Mouse (Mus musculus): Measurements from ENCODE around the gene Vps9d1. TPM values are rescaled to one million over a fixed set of nuclear protein-coding genes. Genes with fewer than 3 reads are reported as not detected.
A peak's percentile ranks its signal among the peaks of the same experiment; 100 is the strongest.
"Not testable (repeated sequence)": the region's sequence is repeated elsewhere in the genome, so short reads cannot be mapped to it uniquely, and the experiment has no call there.

Gene Vps9d1
- total and polyA plus RNA-seq, 2 experiments from 2014 or later, result 57.5 to 92.3 TPM

DNA sequence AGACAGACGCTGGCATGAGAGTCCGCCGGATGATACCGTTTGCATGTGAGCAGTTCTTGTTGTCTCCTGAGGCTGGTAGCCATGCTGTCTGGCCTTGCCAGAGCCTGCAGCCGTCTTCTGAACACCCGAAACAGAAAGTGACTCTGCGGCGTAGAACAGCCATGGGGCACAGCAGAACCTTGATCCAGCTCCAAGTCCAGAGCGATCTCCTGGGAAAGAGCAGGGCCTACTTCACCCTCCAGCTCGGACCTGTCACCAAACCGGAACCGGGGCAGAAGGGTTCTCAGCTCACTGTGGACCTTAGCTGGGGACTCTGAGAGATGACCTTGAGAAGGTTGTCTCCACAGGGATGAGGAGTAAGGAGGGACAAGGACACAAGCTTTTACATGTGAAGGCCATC lies 20.9 kb upstream of the Vps9d1 start:
- H3K4me2 ChIP-seq (ENCODE audit: low read depth, low read length), result no peak overlapping the region
- H3K27me3 ChIP-seq (ENCODE audit: insufficient read depth, low read length), result no peaks in the 10 kb centered on the region
- no peak for DNase-seq (ENCODE audit: low spot score)
- ATAC-seq, result no peak
- no peaks in the 10 kb centered on the region for H3K36me3 ChIP-seq (ENCODE audit: insufficient read depth, low read length)
- no peak overlapping the region for H3K27ac ChIP-seq
- H3K4me3 ChIP-seq (ENCODE audit: low read length), result no peak overlapping the region
- H3K9me3 ChIP-seq (ENCODE audit: low read length), result no peaks in the 10 kb centered on the region
- H3K9ac ChIP-seq (replicated peaks; ENCODE audit: low read length), result no peak overlapping the region
- H3K4me1 ChIP-seq (ENCODE audit: insufficient read depth, low read length), result no peaks in the 10 kb centered on the region
- TF ChIP-seq CTCF (IDR thresholded peaks at IDR 0.05; ENCODE audit: low read depth), result no peak
- WGBS, result 91% methylated on average over 12 of the region's 12 CpGs

DNA sequence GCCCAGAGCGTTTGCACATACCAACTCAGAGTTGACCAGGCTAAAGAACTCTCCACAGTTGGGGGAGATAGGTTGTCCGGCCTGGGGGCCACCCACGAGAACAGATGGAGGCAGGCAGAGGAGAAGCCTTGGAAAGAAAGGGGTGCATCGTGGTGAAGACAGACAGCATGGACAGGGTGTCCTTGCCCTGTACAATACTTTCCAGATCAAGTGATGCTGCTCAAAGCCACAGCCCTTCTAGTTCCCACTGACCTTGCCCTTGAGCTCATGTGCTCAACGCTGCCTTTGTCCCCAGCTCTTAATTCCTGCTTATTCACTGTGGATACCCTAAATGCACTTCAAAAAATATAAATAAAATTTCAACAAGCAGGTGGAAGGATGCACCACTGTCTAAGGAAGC lies 20.3 kb upstream of the Vps9d1 start:
- DNase-seq (ENCODE audit: low spot score) (no peak), ATAC-seq (no peak)
- Histone ChIP-seq H3K27me3 (ENCODE audit: insufficient read depth, low read length) (no peaks in the 10 kb centered on the region), H3K4me2 (ENCODE audit: low read depth, low read length) (no peak overlapping the region), H3K9ac (replicated peaks; ENCODE audit: low read length) (no peak overlapping the region), H3K4me1 (ENCODE audit: insufficient read depth, low read length) (no peaks in the 10 kb centered on the region), H3K4me3 (ENCODE audit: low read length) (no peak overlapping the region), H3K9me3 (ENCODE audit: low read length) (no peaks in the 10 kb centered on the region), H3K36me3 (ENCODE audit: insufficient read depth, low read length) (no peaks in the 10 kb centered on the region; the same call in 1 of the 2 replicates), H3K27ac (no peak overlapping the region)
- WGBS, result 80% methylated on average over 5 of the region's 5 CpGs
- no peak for TF ChIP-seq CTCF (IDR thresholded peaks at IDR 0.05; ENCODE audit: low read depth)

DNA sequence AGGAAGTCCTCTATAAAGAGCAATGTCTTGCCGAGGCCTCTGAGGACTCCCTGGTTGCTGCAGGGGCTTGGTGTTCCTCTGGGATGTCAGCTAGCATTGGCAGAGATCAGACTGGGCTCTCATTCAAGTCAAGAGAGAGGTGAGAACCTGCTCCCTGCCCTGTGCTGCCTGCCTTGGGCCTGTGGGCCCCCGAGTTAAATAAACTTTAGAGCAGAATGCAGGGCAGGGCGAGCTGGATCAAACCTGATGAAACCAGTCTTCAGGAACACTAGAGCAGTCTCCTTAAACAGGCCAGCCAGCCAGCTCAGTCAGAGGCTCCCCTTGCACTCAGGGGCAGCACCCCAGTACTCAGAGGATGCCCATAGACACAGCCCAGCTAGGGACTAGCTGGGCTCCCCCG lies 17.8 kb upstream of the Vps9d1 start:
- WGBS, result 62% methylated on average over 4 of the region's 4 CpGs
- H3K4me2 ChIP-seq (ENCODE audit: low read depth, low read length), result no peak overlapping the region
- ATAC-seq, result peak; percentile 28

DNA sequence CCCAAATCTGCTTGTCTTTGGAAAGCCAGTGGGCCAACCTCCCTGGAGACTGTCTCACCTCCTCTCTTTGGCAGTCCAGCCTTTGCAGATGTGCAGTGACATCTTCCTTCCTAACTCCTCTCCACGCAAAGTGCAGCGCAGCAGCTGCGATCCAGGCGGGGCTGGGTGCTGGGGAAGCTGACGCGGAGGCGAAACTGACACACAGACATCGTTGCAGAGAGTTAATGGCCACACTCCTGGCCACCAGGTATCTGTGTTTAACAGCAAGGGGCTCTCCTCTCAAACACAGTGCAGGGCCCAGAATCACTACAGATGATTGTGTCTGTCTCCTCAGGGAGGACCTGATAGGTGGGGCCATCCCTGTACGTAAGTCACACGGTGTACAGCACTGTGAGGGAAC lies 17.0 kb upstream of the Vps9d1 start:
- no peak overlapping the region for H3K4me2 ChIP-seq (ENCODE audit: low read depth, low read length)
- no peaks in the 10 kb centered on the region for H3K4me1 ChIP-seq (ENCODE audit: insufficient read depth, low read length)
- 91% methylated on average over 10 of the region's 10 CpGs for WGBS
- H3K9ac ChIP-seq (replicated peaks; ENCODE audit: low read length), result no peak overlapping the region
- no peaks in the 10 kb centered on the region for H3K9me3 ChIP-seq (ENCODE audit: low read length)
- no peak for TF ChIP-seq CTCF (IDR thresholded peaks at IDR 0.05; ENCODE audit: low read depth)
- H3K27ac ChIP-seq, result no peak overlapping the region
- DNase-seq (ENCODE audit: low spot score) (no peak), ATAC-seq (0 out of 2 replicates have a peak, but pooled peaks have one; percentile 19)
- no peak overlapping the region for H3K4me3 ChIP-seq (ENCODE audit: low read length)
- H3K27me3 ChIP-seq (ENCODE audit: insufficient read depth, low read length), result no peaks in the 10 kb centered on the region
- peaks cover 31% of the 10 kb centered on the region for H3K36me3 ChIP-seq (ENCODE audit: insufficient read depth, low read length)

More for the DNA sequence above, 17.8 kb upstream of the Vps9d1 start:
- H3K27ac ChIP-seq, result no peak overlapping the region
- H3K9ac ChIP-seq (replicated peaks; ENCODE audit: low read length), result no peak overlapping the region
- no peaks in the 10 kb centered on the region for H3K9me3 ChIP-seq (ENCODE audit: low read length)
- H3K27me3 ChIP-seq (ENCODE audit: insufficient read depth, low read length), result no peaks in the 10 kb centered on the region
- peaks cover 24% of the 10 kb centered on the region for H3K36me3 ChIP-seq (ENCODE audit: insufficient read depth, low read length)
- H3K4me1 ChIP-seq (ENCODE audit: insufficient read depth, low read length), result no peaks in the 10 kb centered on the region
- DNase-seq (ENCODE audit: low spot score), result no peak
- TF ChIP-seq CTCF (IDR thresholded peaks at IDR 0.05; ENCODE audit: low read depth), result no peak
- H3K4me3 ChIP-seq (ENCODE audit: low read length), result no peak overlapping the region

DNA sequence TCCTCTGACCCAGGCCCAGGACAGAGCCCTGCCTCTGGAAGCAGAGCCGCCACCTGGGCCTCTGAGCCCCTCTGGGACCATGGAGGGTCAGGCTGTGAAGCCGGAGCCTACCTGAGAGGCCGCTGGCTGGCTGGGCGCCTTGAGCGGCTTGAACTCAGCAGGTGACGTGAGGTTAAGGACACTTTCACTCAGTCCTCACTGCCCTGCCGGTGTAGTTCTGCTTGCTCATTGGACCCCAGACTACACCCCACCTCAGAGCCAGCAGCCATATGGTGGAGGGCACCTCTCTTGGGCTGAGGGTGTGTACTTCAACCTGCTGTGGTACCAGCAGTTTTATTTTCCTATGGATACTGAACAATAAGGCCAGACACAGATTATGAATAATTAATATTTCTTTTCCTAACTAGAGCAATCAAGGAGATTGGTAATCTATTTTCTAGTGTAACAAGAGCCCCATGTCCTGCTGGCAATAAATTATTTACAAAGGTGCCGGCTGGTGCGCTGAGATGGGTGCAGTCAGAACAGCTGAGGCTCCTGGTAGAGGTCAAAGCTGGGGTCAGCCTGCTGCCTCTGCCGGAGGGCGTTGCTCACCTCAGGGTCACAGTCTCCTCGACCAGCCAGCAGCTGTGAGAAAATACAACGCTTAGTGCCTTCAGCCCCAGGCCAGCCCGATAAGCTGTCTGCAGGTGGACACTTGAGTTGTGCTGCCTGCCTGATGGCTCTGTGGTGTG lies 13.9 kb upstream of the Vps9d1 start:
- no peak for ATAC-seq
- H3K27ac ChIP-seq, result no peak overlapping the region
- 76% methylated on average over 14 of the region's 14 CpGs for WGBS
- H3K27me3 ChIP-seq (ENCODE audit: insufficient read depth, low read length), result no peaks in the 10 kb centered on the region
- no peaks in the 10 kb centered on the region for H3K9me3 ChIP-seq (ENCODE audit: low read length)
- TF ChIP-seq CTCF (IDR thresholded peaks at IDR 0.05; ENCODE audit: low read depth), result no peak
- DNase-seq (ENCODE audit: low spot score), result no peak
- H3K4me2 ChIP-seq (ENCODE audit: low read depth, low read length), result no peak overlapping the region
- no peaks in the 10 kb centered on the region for H3K4me1 ChIP-seq (ENCODE audit: insufficient read depth, low read length)
- H3K9ac ChIP-seq (replicated peaks; ENCODE audit: low read length), result no peak overlapping the region
- H3K4me3 ChIP-seq (ENCODE audit: low read length), result no peak overlapping the region
- H3K36me3 ChIP-seq (ENCODE audit: insufficient read depth, low read length), result peaks cover 51% of the 10 kb centered on the region

DNA sequence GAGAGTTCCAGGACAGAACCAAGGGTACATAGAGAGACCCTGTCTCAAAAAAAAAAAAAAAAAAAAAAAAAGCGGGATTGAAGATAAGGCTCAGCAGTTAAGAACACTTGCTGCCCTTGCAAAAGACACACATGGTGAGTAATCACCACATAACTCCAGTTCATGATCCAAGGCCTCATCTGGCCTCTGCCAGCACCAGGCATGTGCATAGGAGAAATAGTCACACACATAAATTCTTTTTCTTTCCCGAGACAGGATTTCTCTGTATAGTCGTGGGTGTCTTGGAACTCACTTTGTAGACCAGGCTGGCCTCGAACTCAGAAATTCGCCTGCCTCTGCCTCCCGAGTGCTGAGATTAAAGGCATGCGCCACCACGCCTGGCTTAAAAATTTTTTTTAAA lies 3.4 kb upstream of the Vps9d1 start:
- H3K9me3 ChIP-seq (ENCODE audit: low read length); H3K9ac ChIP-seq (replicated peaks; ENCODE audit: low read length); ATAC-seq; H3K27me3 ChIP-seq (ENCODE audit: insufficient read depth, low read length); H3K4me2 ChIP-seq (ENCODE audit: low read depth, low read length); H3K4me3 ChIP-seq (ENCODE audit: low read length); H3K27ac ChIP-seq; DNase-seq (ENCODE audit: low spot score): not testable (repeated sequence)
- Histone ChIP-seq H3K4me1 (ENCODE audit: insufficient read depth, low read length) (peaks cover 16% of the 10 kb centered on the region), H3K36me3 (ENCODE audit: insufficient read depth, low read length) (peaks cover 40% of the 10 kb centered on the region)
- WGBS, result 93% methylated on average over 7 of the region's 8 CpGs

DNA sequence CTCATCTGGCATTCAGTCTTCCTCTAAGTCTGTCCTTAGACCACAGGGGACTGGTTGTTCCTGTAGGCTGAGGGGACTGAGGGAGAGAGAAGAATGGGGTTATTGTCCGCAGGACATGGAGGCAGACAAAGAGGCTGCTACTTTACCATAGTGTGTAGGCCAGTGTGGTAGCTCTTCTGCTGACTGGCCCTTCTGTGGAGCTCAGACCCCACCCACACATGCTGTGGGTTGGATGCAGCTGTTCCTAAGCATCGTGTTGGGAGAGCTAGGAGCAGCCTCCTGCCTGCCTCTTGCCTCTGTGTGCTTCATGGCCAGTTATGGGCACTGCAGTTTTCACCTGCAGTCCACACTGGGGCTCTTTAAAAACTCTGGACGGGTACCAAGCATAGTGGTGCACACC lies 3.0 kb upstream of the Vps9d1 start:
- Histone ChIP-seq H3K4me1 (ENCODE audit: insufficient read depth, low read length) (peaks cover 17% of the 10 kb centered on the region), H3K4me2 (ENCODE audit: low read depth, low read length) (no peak overlapping the region), H3K27me3 (ENCODE audit: insufficient read depth, low read length) (no peaks in the 10 kb centered on the region), H3K27ac (peak overlapping the region; percentile 62; the same call in 1 of the 2 replicates), H3K36me3 (ENCODE audit: insufficient read depth, low read length) (peaks cover 40% of the 10 kb centered on the region), H3K4me3 (ENCODE audit: low read length) (no peak overlapping the region), H3K9me3 (ENCODE audit: low read length) (no peaks in the 10 kb centered on the region), H3K9ac (replicated peaks; ENCODE audit: low read length) (no peak overlapping the region)
- DNase-seq (ENCODE audit: low spot score) (peak; percentile 9), ATAC-seq (peak; percentile 27; the same call in 1 of the 2 replicates)
- 52% methylated on average over 3 of the region's 3 CpGs for whole genome bisulfite sequencing
- no peak for TF ChIP-seq CTCF (IDR thresholded peaks at IDR 0.05; ENCODE audit: low read depth)
